Mouse (Mus musculus): Measurements from ENCODE around the gene Magoh. TPM values are rescaled to one million over a fixed set of nuclear protein-coding genes. Genes with fewer than 3 reads are reported as not detected.

The Magoh gene
- total RNA-seq, 2 experiments from 2014 or later, result 43.6 to 46.4 TPM

DNA sequence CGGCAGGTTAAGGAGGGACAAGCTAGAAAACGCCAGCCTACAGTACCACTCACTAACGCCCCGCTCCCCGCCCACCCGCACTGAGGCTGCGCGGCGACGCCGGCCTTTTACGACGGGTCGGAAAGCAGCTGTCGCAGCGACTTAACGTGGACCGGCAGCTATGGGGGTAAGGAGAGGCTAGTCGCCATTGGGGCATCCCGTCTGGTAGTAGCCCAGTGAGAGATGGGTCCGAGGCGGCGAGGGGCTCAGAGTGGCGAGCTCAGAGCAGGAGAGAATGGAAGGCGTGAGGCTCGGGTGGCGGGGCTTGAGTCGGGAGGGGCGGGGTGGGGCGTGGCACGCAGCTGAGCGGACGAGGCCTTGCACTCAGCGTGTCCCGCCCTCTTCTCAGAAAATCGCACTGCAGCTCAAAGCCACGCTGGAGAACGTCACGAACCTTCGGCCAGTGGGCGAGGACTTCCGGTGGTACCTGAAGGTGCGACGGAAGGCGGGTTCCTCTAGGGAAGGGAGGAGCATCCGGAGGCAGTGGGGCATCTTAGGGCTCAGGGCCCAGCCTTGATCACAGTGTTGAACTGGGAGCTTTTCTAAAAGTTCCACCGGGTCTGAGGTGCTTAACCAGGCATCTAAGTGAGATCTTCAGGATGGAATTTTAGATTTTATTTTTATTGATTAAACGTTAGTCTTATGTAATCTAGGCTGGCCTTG lies 10.3 kb downstream of the Magoh start, which contains the start of gene 0610037L13Rik:
Gene 0610037L13Rik, plus strand, starts transcription at position 83 of the 702 bp plus-strand sequence.
- peak; percentile 96 to 97 for DNase-seq

DNA sequence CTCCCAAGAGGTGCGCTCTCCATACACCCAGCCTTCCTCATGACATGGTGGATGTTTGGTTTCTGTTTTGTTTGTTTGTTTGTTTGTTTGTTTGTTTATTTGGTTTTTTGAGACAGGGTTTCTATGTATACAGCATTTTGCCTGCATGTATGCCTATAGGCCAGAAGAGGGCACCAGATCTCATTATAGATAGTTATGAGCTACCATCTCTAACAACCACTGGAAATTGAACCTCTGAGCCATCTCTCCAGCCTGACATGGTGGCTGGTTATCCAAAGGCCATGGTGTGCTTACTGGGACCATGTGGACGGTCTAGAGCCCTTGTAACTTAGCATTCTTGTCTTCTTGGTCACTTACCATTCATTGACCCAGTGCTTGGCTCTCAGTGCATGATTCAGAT lies 13.1 kb downstream of the Magoh start:
- DNase-seq, result peak in 1 of 2 experiments; percentile 37

DNA sequence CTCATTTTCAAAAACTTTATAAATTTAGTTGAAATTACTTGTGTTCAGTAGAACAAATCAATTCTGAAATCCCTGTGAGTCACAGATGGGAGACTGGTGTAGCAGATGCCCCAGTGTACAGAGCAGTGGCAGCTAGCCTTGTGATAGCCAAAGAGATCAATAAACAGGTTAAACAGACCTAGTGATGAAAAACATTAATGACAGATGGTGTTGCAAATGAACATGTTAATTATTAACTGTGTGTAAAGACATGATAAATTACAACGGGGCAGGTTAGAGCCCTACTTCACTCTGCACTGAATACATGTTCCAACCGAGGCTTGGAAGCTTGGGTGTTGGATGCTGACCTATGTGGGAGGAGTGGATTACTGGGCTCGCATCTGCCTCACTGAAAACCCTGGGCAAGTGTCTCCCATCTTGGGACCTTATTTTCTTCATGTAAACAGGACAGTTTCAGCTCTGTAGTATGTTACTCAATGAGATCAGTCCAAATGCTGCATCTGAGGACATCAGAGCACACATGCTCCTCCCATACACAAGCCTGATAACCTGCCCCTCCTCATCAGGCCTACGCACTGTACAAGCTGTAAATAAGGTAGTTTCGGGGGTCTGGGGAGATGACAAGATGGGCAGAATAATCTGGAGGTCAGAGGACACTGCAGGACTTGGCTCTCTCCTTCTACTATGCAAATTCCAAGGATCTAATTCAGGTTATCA lies 19.8 kb downstream of the Magoh start:
- DNase-seq, result no peak

DNA sequence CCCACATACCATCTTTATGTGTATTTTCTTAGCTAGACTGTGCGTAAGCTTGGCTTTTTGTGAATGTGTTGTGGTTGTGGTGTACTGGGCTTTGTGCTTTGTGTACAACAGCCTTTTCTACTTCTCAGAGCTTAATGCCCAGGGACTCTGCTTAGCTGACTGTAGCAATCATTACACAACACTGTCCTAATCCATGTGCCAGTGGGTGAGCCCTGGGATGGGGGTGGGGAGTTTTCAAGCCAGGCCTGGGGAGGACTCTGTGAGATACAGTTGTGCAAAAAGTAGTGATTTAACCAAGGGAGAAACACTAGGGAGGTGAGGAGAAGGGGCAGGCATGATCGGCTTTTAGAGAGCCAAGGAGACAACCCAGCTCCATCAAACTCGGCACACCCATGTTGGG lies 20.7 kb downstream of the Magoh start:
- no peak for DNase-seq

DNA sequence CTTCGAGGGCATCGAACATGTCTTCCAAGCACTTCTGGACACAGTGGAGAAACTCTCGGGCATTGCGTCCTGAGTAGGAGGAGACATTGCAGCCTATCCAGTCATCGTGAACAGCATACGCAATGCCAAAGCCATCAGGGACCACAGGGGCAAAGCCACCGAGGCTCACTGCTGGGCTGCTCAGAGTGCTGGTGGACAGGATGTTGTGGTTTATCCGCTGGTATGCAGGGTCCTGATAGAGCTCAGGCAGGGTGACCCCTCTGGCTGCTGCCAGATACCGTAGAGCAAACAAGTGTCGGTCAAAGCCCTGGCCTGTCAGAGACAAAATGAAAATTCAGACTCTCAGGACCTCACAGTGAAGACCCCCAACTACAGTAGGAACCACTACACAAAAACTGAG lies 24.7 kb downstream of the Magoh start:
- DNase-seq, result no peak

DNA sequence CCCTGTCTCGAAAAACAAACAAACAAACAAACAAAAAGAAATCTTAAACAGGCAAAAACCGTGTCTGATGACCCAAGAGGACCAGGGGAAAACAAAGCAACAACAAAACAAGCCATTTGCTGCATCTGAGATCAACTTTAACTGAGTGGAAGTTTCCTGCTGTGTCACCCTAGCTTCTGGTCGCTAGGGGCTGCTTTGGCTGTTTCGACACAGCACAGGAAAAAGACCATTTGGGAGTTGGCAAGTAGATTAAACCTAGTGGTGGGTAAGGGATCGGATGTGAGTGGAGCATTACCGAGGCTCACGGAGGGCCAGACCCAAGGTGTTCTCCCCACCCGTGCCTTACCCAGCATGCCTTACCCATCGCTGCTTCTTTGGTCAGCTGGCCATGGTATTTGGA lies 27.0 kb downstream of the Magoh start:
- no peak for DNase-seq

DNA sequence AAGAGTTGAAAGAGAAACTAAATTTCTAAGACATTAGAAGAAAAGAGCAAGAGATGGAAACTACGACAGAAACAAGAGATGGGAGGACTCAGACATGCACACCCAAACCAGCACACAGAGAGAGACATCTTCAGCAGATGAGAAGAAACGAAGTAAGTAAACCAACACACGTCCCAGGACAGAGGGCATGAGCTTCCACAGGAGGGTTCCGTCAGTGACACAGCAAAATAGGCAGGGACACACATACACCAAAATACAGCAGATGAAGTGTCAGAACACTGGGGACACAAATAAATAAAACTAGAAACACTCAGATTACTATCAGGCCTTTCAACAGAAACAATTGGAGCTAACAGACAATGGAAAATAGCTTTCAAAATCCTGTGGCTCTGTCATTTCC lies 30.5 kb downstream of the Magoh start:
- no peak for DNase-seq

DNA sequence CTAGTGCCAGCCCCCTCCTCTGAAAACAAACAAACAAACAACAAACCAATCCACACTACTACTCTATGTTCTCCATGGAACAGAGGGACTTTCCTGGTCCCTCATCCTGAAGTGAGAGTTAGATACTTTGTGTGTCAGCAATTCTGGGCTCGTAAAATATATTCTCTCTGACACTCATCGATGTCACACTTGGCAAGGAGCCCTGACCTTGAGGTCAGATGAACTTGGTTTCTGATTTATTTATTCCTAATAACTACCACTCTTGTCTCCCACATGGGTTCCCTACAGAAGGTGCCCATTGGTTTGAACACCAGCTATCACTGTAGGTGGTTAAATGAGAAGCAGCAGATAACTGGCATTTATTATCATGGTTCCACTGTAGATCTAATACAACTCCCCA lies 40.8 kb downstream of the Magoh start:
- no peak for DNase-seq

DNA sequence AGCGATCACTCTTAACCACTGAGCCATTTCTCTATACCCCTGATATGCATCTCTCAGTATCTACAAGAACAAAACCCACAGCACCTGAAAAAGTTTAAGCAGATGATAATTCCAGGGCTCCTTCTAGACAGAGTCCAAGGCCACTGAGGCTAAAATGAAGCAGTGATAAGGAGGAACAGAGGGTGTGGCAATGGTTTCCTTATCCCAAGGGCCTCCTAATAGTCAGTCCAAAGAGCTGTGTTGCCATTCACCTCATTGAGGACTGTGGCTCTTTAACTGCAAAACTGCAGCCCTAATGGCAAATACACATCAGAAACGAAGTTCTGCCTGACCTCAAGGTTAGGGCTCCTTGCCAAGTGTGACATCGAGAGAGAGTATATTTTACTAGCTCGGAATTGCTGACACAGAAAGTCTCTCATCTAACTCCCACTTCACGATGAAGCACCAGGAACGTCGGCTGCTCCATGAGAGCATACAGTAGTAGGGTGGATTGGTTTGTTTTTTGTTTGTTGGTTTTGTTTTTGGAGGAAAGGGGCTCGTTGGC lies 41.7 kb downstream of the Magoh start:
- peak; percentile 58 to 64 for DNase-seq

DNA sequence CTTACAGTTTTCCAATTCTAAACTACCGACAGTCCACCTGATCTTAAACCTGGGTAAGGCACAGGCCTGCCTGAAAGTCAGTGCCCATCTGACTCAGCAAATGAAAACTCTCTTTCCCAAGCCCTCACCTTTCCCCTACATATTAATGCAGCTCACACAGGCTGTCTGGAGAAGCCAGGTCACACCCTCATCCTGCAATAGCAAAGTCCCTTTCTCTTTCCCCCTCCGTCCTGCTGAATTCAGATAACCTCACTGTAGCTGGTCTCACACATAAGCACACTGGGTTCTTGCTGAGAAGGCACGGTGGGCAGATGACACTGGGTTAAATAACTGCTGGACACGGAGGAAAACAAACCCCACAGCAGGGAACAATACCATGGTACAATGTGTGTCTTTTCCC lies 42.4 kb downstream of the Magoh start:
- peak; percentile 68 to 79 for DNase-seq

DNA sequence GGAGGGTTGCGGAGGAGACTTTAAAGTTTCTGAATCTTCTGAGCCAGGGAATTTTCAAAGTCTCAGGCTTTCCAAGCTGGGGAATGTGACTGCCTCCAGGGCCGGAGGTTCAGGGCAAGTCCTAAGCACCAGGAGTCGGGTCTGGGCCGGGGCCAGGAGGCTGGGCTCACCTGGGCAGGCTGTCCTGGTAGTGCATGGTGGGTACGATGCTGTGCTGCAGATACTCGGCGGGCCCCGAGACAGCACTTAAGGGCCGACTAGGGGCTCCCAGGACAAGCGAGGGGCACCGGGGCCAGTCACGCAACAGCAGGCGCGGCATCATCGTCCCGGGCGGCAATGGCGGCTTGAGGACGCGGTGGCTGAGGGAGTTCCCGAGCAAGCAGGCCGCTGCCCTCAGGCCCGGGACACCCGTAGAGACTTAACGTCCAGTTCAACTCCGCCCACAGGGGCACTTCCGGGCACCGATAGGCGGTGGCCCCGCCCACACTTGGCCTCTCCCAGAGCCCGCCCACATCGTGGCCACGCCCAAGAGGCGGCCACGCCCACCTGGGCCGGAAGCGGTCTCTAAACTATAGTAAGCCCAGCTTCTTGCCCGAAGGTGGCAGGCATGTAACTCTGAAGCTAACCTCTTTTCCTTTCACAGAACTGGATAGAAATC lies 43.7 kb downstream of the Magoh start, which contains the start of gene Cpt2:
Gene Cpt2, minus strand, starts transcription at position 466 of the 658 bp plus-strand sequence.
- peak; percentile 96 to 97 for DNase-seq

DNA sequence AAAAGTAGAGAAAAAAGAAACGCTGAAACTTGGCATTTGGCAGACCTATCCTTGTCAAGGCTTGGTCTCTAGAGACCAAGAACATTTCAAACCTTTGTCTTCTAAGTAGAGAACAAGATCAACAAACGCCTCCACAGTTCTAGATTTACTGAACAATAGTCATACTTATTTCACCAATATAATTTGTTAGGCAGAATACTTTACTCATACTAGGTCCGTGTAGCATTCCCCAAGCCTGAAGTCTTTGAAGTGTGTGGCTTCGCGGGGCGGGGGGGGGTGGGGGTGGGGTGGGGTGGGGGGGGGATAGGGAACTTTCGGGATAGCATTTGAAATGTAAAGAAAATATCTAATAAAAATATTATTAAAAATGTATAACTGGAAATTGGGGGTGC lies 44.2 kb downstream of the Magoh start:
- DNase-seq, result no peak

DNA sequence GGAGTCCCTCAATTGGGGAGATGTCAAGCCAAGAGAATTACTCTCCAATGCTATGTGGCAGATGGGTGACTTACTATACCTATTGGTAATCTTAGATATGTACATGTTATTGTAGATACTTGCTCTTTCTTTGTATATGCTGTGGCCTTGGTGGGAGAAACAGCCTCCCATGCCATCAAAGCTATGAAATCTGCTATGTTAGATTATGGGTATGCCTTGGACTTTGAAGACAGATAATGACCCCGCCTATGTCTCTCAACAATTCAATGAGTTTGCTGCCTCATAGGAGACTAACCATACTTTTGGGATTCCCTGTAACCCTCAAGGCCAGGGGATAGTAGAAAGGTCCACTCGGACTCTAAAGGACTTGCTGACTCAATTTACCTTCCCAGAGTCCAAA lies 48.7 kb downstream of the Magoh start:
- DNase-seq, result no peak

DNA sequence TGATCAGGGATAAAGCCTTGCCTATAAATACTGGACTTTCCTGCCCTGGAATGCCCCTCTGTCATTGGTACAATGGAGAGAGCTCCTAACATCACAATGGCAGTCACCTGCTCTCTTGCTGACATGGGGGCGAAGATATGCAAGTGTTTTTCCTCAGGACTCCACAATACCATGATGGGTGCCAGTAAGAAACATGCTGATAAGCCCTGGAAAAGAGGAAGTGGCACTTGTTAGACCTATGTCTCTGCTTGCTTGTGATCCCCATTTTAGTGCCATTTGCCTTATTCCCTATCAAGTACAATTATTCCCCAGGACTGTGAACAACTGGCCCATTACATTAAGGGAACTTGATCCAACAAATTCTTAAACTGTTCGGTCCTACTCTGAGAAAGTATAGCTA lies 49.2 kb downstream of the Magoh start:
- no peak for DNase-seq

DNA sequence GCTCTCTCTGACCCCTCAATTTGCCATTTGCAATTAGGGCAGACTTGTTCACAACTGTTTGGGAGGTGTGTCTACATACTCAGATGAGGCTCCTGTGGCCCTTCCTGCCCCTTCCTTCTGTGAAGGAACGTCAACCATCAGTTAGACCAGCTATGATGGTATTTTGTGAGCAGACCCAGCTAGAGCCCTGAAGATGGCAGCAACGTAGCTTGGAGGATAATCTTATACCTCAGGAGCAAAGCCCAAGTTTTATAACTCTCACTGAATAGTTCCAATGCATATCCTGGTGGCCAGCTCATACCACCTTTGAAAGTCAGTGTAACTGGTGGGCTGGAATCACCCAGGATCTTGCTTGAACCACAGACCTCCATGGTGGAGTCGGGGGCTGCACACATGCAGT lies 51.9 kb downstream of the Magoh start:
- DNase-seq, result no peak

DNA sequence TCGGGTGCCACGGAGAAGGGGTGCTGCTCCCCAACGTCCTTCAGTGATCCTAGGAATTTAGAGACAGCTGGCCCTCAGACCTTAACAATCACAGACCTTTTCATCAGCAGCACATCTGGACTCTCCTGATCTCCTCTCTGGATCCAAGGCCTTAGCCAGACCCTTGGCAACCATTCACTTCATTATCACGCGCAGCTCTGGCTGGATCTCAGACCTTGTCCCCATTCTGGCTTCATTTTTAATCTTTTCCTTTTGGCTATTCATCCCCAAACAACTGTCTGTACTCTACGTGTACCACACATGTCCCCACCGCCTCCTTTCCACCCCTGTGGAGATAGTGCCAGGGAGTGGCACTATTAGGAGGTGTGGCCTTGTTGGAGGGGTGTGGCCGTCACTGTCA lies 53.7 kb downstream of the Magoh start:
- peak in 1 of 2 experiments; percentile 41 for DNase-seq

DNA sequence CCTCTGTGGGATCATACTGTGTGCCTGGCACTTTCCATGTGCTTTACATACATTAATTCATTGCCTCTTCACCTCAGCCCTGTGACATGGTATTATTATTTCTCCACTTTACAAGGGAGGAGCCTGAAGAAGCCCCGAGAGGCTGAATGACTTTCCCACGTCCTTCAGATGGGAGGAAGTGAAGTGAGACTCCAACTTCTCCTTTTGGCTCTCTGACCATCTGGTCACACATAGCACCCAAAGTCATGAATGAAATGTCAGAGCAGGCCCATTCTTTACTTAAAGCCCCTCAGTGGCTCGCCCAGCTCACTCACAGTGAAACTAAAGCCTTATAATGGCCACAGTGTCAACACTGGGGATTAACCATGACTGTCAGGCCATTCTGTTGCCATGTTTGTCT lies 55.7 kb downstream of the Magoh start:
- no peak for DNase-seq

Other genes with a start within 250 kb of the Magoh start
- not detected for gene Dmrtb1, start 195.5 kb upstream of the Magoh start, total RNA-seq (2021)
- 1 to 10 TPM in 1 of 2 experiments, under 1 TPM in 1; 0.72 to 1.1 TPM for gene Lrp8, start 77.5 kb upstream of the Magoh start, total RNA-seq (2021)
- 10 to 100 TPM; 47.0 to 59.4 TPM for gene 0610037L13Rik, start 10.1 kb downstream of the Magoh start, total RNA-seq (2021)
- gene Cpt2, start 43.9 kb downstream of the Magoh start, total RNA-seq (2021), result 100 to 1,000 TPM; 298 to 310 TPM
- gene Slc1a7, start 88.6 kb downstream of the Magoh start, total RNA-seq (2021), result under 1 TPM in 1 of 2 experiments, not detected in 1; 0.10 TPM
- 10 to 100 TPM; 15.7 to 17.2 TPM for gene Podn, start 216.7 kb downstream of the Magoh start, total RNA-seq (2021)